Mouse (Mus musculus): Measurements from ENCODE around the gene Phf7. TPM values are rescaled to one million over a fixed set of nuclear protein-coding genes. Genes with fewer than 3 reads are reported as not detected.

The Phf7 gene
- total RNA-seq, 2 experiments from 2014 or later: 5.0 to 5.3 TPM

Other genes with a start within 250 kb of the Phf7 start
- 10 to 100 TPM; 33.9 to 37.1 TPM for gene Glt8d1, start 249.9 kb downstream of the Phf7 start, total RNA-seq (2021)
- gene Spcs1, start 249.6 kb downstream of the Phf7 start, total RNA-seq (2021): 100 to 1,000 TPM; 176 to 187 TPM
- 10 to 100 TPM; 66.7 to 72.3 TPM for gene Pbrm1, start 232.2 kb downstream of the Phf7 start, total RNA-seq (2021)
- 10 to 100 TPM; 46.0 to 60.3 TPM for gene Gnl3, start 232.2 kb downstream of the Phf7 start, total RNA-seq (2021)
- 10 to 100 TPM; 22.9 to 24.9 TPM for gene Smim4, start 122.4 kb downstream of the Phf7 start, total RNA-seq (2021)
- 1 to 10 TPM; 6.6 to 8.5 TPM for gene Nt5dc2, start 120.3 kb downstream of the Phf7 start, total RNA-seq (2021)
- 10 to 100 TPM; 24.3 to 29.6 TPM for gene Stab1, start 82.7 kb downstream of the Phf7 start, total RNA-seq (2021)
- gene Tnnc1, start 43.0 kb downstream of the Phf7 start, total RNA-seq (2021): 1 to 10 TPM; 2.9 to 3.7 TPM
- gene Nisch, start 34.4 kb downstream of the Phf7 start, total RNA-seq (2021): 100 to 1,000 TPM; 412 to 432 TPM
- gene Sema3g, start 33.5 kb downstream of the Phf7 start, total RNA-seq (2021): 1 to 10 TPM; 3.6 to 4.4 TPM
- gene Bap1, start 133 bp upstream of the Phf7 start, total RNA-seq (2021): 100 to 1,000 TPM; 125 to 130 TPM
- 1 to 10 TPM; 1.4 to 2.1 TPM for gene Dnah1, start 72.6 kb upstream of the Phf7 start, total RNA-seq (2021)
- 10 to 100 TPM; 38.9 to 39.3 TPM for gene Capn7, start 85.3 kb upstream of the Phf7 start, total RNA-seq (2021)
- gene Sh3bp5, start 184.8 kb upstream of the Phf7 start, total RNA-seq (2021): 10 to 100 TPM; 76.4 to 80.0 TPM
- 10 to 100 TPM; 13.1 to 14.2 TPM for gene Eaf1, start 243.1 kb upstream of the Phf7 start, total RNA-seq (2021)
- 10 to 100 TPM; 26.5 to 27.3 TPM for gene Mettl6, start 243.7 kb upstream of the Phf7 start, total RNA-seq (2021)

Measured in left cerebral cortex, postnatal 10 days (tissue).